Mouse (Mus musculus) CH12.LX (cell line): ENCODE measurements at regions not wholly inside any gene's neighbourhood (a gene's known extent, or its start where the extent isn't known, plus 50 kb on each side); places are given as distances from the start of the nearest gene placed in this dataset.

Experiments
- DNase-seq: peaks from one replicate; pipeline ENCODE4 v3.0.0-alpha.2; 2013; ENCODE audit errors: extremely low read depth
- H3K27ac ChIP-seq: 2 replicates; pipeline ENCODE4 v1.5.1; 2012; ENCODE audit warnings: low read depth, mild to moderate bottlenecking, control low read depth, moderate library complexity; ENCODE audit not compliant: insufficient read depth
- H3K27me3 ChIP-seq: replicated peaks from 2 replicates; pipeline ENCODE3; 2012; ENCODE audit warnings: inconsistent platforms
- H3K36me3 ChIP-seq, 2 experiments: replicated peaks in 1 of 2; 2 replicates each; pipeline versions ENCODE3 to v1.6.1; 2012; ENCODE audit warnings: inconsistent platforms in 1 of 2, low read length in 1 of 2, mild to moderate bottlenecking in 1 of 2, mixed read lengths in 1 of 2, moderate library complexity in 1 of 2; ENCODE audit not compliant: control insufficient read depth in 1 of 2, insufficient read depth in 1 of 2
- H3K4me1 ChIP-seq, 2 experiments: 2 replicates each; pipeline ENCODE4 v1.6.1; 2012; ENCODE audit warnings: inconsistent platforms in 1 of 2, moderate library complexity in 1 of 2; ENCODE audit not compliant: insufficient read depth in 2 of 2, control insufficient read depth in 1 of 2
- H3K4me2 ChIP-seq: 2 replicates; pipeline ENCODE4 v1.6.1; 2012; ENCODE audit warnings: low read depth, mild to moderate bottlenecking, control low read depth; ENCODE audit not compliant: poor library complexity, insufficient read depth, severe bottlenecking
- H3K4me3 ChIP-seq, 3 experiments: fragments of 150-350 bp in 1 of 3; sonication (generic) in 1 of 3; replicated peaks in 1 of 3; 2 replicates each; pipeline versions ENCODE3 to v1.5.1; 2011 to 2012; ENCODE audit warnings: low read depth in 2 of 3, low read length in 2 of 3, mild to moderate bottlenecking in 2 of 3, moderate library complexity in 2 of 3, control low read depth in 1 of 3, improper control_type of control experiment in 1 of 3, inconsistent platforms in 1 of 3, mixed read lengths in 1 of 3; ENCODE audit not compliant: poor library complexity in 1 of 3
- H3K79me2 ChIP-seq: replicated peaks from 2 replicates; pipeline ENCODE4 v1.6.1; 2012; ENCODE audit warnings: mild to moderate bottlenecking, moderate library complexity; ENCODE audit not compliant: control insufficient read depth, poor library complexity, insufficient read depth, severe bottlenecking; ENCODE audit errors: extremely low read depth
- H3K9ac ChIP-seq: 2 replicates; pipeline ENCODE4 v1.6.1; 2012; ENCODE audit warnings: low read depth, mild to moderate bottlenecking, control low read depth, moderate library complexity; ENCODE audit not compliant: insufficient read depth
- H3K9me3 ChIP-seq: replicated peaks from 2 replicates; pipeline ENCODE3; 2012; ENCODE audit warnings: low read length, inconsistent platforms, mixed read lengths
- BHLHE40 ChIP-seq: IDR thresholded peaks from 2 replicates; pipeline ENCODE4 v1.6.1; 2011; ENCODE audit warnings: mild to moderate bottlenecking, low read depth, low read length, improper control_type of control experiment
- CHD1 ChIP-seq: IDR thresholded peaks from 2 replicates; pipeline ENCODE4 v1.6.1; 2012; ENCODE audit warnings: low read depth, low read length, improper control_type of control experiment, inconsistent platforms
- CTCF ChIP-seq, 2 experiments: IDR thresholded peaks in 1 of 2; conservative IDR thresholded peaks in 1 of 2; 2 replicates each; pipeline ENCODE4 v1.5.1; 2011 to 2012; ENCODE audit warnings: low read depth in 2 of 2, low read length in 2 of 2, improper control_type of control experiment in 1 of 2, inconsistent platforms in 1 of 2, mild to moderate bottlenecking in 1 of 2, moderate library complexity in 1 of 2
- E2F4 ChIP-seq: IDR thresholded peaks from 2 replicates; pipeline ENCODE4 v1.6.1; 2011; ENCODE audit warnings: low read depth, low read length, improper control_type of control experiment; ENCODE audit not compliant: insufficient replicate concordance
- EP300 ChIP-seq: IDR thresholded peaks from 2 replicates; pipeline ENCODE4 v1.6.1; 2011; ENCODE audit warnings: low read length, improper control_type of control experiment
- IRF4 ChIP-seq: IDR thresholded peaks from 2 replicates; pipeline ENCODE4 v1.6.1; 2014; ENCODE audit warnings: low read depth, mild to moderate bottlenecking, inconsistent platforms, low read length, improper control_type of control experiment
- JUN ChIP-seq: IDR thresholded peaks from 2 replicates; pipeline ENCODE4 v1.6.1; 2011; ENCODE audit warnings: low read depth, mild to moderate bottlenecking, low read length, improper control_type of control experiment, moderate library complexity; ENCODE audit not compliant: insufficient read depth
- KAT2A ChIP-seq: IDR thresholded peaks from 2 replicates; pipeline ENCODE4 v1.6.1; 2012; ENCODE audit warnings: low read length, improper control_type of control experiment, inconsistent platforms; ENCODE audit not compliant: insufficient replicate concordance
- MAFK ChIP-seq: IDR thresholded peaks from 2 replicates; pipeline ENCODE4 v1.6.1; 2011; ENCODE audit warnings: low read length, improper control_type of control experiment; ENCODE audit not compliant: insufficient replicate concordance
- MAZ ChIP-seq: IDR thresholded peaks from 2 replicates; pipeline ENCODE4 v1.6.1; 2012; ENCODE audit warnings: low read depth, mild to moderate bottlenecking, inconsistent platforms, low read length, improper control_type of control experiment, moderate library complexity
- NELFE ChIP-seq: IDR thresholded peaks from 2 replicates; pipeline ENCODE4 v1.6.1; 2011; ENCODE audit warnings: low read depth, low read length, improper control_type of control experiment
- NRF1 ChIP-seq: IDR thresholded peaks from 2 replicates; pipeline ENCODE4 v1.6.1; 2014; ENCODE audit warnings: low read depth, mild to moderate bottlenecking, inconsistent platforms, low read length, improper control_type of control experiment, moderate library complexity
- PAX5 ChIP-seq: IDR thresholded peaks from 2 replicates; pipeline ENCODE4 v1.6.1; 2012; ENCODE audit warnings: low read length, inconsistent platforms, mixed read lengths
- POLR2A ChIP-seq: IDR thresholded peaks from 2 replicates; pipeline ENCODE4 v1.6.1; 2011; ENCODE audit warnings: low read depth, mild to moderate bottlenecking, improper control_type of control experiment, low read length
- TBP ChIP-seq: conservative IDR thresholded peaks from 2 replicates; pipeline ENCODE4 v1.6.1; 2011; ENCODE audit warnings: low read depth, low read length, improper control_type of control experiment
- TCF12 ChIP-seq: IDR thresholded peaks from 2 replicates; pipeline ENCODE4 v1.6.1; 2014; ENCODE audit warnings: low read depth, mild to moderate bottlenecking, inconsistent platforms, low read length, improper control_type of control experiment
- USF2 ChIP-seq: conservative IDR thresholded peaks from 2 replicates; pipeline ENCODE4 v1.6.1; 2011; ENCODE audit warnings: low read depth, low read length, improper control_type of control experiment
- ZC3H11A ChIP-seq: IDR thresholded peaks from 2 replicates; pipeline ENCODE4 v1.6.1; 2012; ENCODE audit warnings: low read depth, mild to moderate bottlenecking, inconsistent platforms, low read length, improper control_type of control experiment
- ZMIZ1 ChIP-seq: IDR thresholded peaks from 2 replicates; pipeline ENCODE4 v1.6.1; 2012; ENCODE audit warnings: low read depth, mild to moderate bottlenecking, inconsistent platforms, low read length, improper control_type of control experiment
- ZNF384 ChIP-seq: IDR thresholded peaks from 2 replicates; pipeline ENCODE4 v1.6.1; 2012; ENCODE audit warnings: low read depth, low read length, improper control_type of control experiment, inconsistent platforms
- dilution Hi-C: fragments of 300-500 bp; cut with MboI; formaldehyde crosslinking; loops from 2 replicates; pipeline ENCODE4 v1.14.3; 2020; ENCODE audit warnings: low sequenced_read_pairs; ENCODE audit not compliant: extremely low pct_unique_long_range_greater_than_20kb, extremely low pct_ligation_motif_present
- in situ Hi-C: fragments of 300-500 bp; cut with MboI; formaldehyde crosslinking; loops from 3 replicates; pipeline ENCODE4 v1.14.3; 2019; ENCODE audit warnings: low sequenced_read_pairs, low pct_ligation_motif_present, low pct_unique_long_range_greater_than_20kb, mixed read lengths

DNA sequence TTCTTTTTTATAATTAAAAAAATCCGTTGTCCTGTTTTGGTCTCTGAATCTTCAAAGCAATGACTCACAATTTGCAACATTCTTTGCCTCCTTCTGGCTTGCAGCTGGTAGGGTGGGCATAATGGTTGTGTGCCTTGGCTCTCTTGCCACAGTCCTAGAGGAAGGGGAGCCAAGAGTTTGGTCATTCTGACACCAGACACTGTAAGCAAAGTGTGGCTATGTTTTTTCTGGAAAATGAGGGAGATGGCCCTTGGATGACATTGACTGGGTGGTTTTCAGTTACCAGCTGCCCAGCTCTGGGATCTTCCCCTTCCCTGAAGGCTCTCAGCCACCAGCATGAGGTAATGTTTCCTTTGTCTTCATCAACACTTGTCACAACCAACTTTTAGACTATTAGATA lies 833.2 kb downstream of the Efnb2 start:
- TF ChIP-seq TCF12 (no peak), NRF1 (no peak), PAX5 (no peak), MAFK (no peak), BHLHE40 (no peak), IRF4 (no peak), E2F4 (no peak), ZC3H11A (no peak), CTCF (conservative IDR thresholded peaks at IDR 0.05 in 1 of 2, IDR thresholded peaks at IDR 0.05 in 1 of 2; ENCODE audit: low read depth in 2 of 2, low read length in 2 of 2) (no peak), TBP (no peak), JUN (no peak), POLR2A (no peak), MAZ (no peak), ZNF384 (no peak), USF2 (no peak), CHD1 (no peak)
- no peak overlapping the region for H3K9ac ChIP-seq
- in situ Hi-C loops: no loop called here

DNA sequence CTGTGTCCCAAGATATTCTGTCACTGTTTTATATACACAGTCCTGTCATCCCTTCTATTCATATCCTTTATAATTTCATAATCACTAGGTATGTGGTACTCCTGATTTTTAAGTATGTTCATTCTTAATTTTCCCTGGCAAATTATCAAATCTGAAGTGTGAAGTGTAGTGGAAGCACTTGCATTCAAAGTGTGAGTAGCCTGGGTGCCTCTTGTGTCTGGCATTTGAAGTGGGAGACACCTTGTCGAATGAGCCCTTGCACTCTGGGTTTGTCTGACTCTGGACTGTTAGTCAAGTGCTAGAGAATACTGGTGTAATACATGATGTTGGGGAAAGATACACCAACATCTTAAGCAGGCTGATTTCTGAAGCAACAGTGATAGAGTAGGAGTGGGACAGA lies 852.6 kb downstream of the Efnb2 start:
- dilution Hi-C loops (no loop called here), in situ Hi-C loops (no loop called here)
- no peak overlapping the region for H3K4me3 ChIP-seq
- H3K4me2 ChIP-seq: no peak overlapping the region
- no peak overlapping the region for H3K27ac ChIP-seq
- H3K4me1 ChIP-seq: no peaks in the 10 kb centered on the region
- no peaks in the 10 kb centered on the region for H3K79me2 ChIP-seq
- H3K9me3 ChIP-seq: peaks cover 27% of the 10 kb centered on the region
- no peaks in the 10 kb centered on the region for H3K36me3 ChIP-seq
- H3K9ac ChIP-seq: no peak overlapping the region
- TF ChIP-seq IRF4 (no peak), KAT2A (no peak), EP300 (no peak), NELFE (no peak), E2F4 (no peak), ZMIZ1 (no peak), TBP (no peak)
- no peak for DNase-seq
- H3K27me3 ChIP-seq: no peaks in the 10 kb centered on the region

More for the DNA sequence above, 833.2 kb downstream of the Efnb2 start:
- Histone ChIP-seq H3K9me3 (peaks cover 30% of the 10 kb centered on the region), H3K27me3 (no peaks in the 10 kb centered on the region), H3K27ac (no peak overlapping the region), H3K4me1 (no peaks in the 10 kb centered on the region), H3K79me2 (no peaks in the 10 kb centered on the region), H3K36me3 (no peaks in the 10 kb centered on the region), H3K4me2 (no peak overlapping the region), H3K4me3 (no peak overlapping the region)
- dilution Hi-C loops: no loop called here
- DNase-seq: no peak
